Mouse (Mus musculus) left cerebral cortex, postnatal 36 days (tissue): ENCODE measurements at regions not wholly inside any gene's neighbourhood (a gene's known extent, or its start where the extent isn't known, plus 50 kb on each side); places are given as distances from the start of the nearest gene placed in this dataset. TPM values are rescaled to one million over a fixed set of nuclear protein-coding genes. Genes with fewer than 3 reads are reported as not detected.

Experiments
- DNase-seq, 2 experiments: peaks; one replicate each; pipeline ENCODE4 v3.0.0; 2021 to 2022; ENCODE audit warnings: low spot score in 2 of 2, mixed read lengths in 1 of 2
- intact Hi-C: fragments of 180-260 bp; cut with DNase I; formaldehyde crosslinking; loops from one replicate; pipeline ENCODE4 v1.15.1; 2025
- microRNA-seq: library from miRNA; unstranded; fragments of <30 nt; microRNA quantifications from one replicate; pipeline ENCODE4 v1.2.0, GENCODE M21; 2022

- DNase-seq: no peak
- intact Hi-C loops: no loop called here
These were observed 68.4 kb downstream of the 4931417E11Rik start for GRCm38 (mm10) chr6:73401059-73401458.

- intact Hi-C loops: no loop called here
These were observed 80.2 kb downstream of the 4931417E11Rik start for GRCm38 (mm10) chr6:73389301-73389700.

GRCm38 (mm10) chr6:73386261-73386660 lies 83.2 kb downstream of the 4931417E11Rik start:
- intact Hi-C loops: no loop called here

More at GRCm38 (mm10) chr6:73389301-73389700, 80.2 kb downstream of the 4931417E11Rik start:
- DNase-seq: peak; percentile 9 to 25

GRCm38 (mm10) chr6:73379825-73380224 lies 89.6 kb downstream of the 4931417E11Rik start:
- DNase-seq: no peak
- intact Hi-C loops: no loop called here

More at GRCm38 (mm10) chr6:73386261-73386660, 83.2 kb downstream of the 4931417E11Rik start:
- DNase-seq: no peak

DNA sequence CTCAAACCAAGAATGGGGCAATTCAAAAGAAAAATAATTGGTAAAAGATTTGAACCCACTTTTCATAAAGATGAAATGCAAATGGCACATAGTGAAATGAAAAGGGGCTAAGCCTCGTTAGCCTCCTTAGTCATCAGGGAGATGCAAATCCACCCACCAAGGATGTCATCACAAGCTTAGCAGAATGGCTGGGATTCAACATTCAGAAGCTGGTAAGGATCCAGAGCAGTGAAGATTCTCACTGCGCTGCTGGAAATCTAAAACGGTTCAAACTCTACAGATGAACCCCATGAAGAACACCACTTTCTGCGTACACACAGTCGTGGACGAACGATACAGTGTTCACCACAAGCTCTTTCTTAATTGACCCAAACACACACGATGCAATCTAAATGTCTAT lies 91.6 kb downstream of the 4931417E11Rik start:
- intact Hi-C loops: no loop called here
- no peak for DNase-seq

DNA sequence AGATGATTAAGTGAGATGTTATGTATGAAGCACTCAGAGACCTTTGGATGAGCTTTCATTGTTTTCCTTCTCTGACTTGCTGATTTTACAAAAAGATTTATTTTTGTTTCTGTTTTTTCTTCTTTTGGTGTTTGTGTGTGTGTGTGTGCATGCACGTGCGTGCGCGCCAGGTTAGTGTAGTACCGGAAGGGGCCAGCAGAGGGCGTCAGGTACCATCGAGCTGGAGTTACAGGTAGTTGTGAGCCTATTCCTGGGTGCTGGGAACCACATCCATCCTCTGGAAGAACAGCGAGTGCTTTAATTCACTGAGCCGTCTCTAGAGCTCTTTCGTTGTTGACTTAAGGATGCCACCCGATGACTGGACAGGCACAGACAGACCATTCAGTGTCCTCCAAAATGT lies 93.2 kb downstream of the 4931417E11Rik start:
- DNase-seq: no peak
- intact Hi-C loops: no loop called here

GRCm38 (mm10) chr6:73372901-73373300 lies 96.6 kb downstream of the 4931417E11Rik start:
- intact Hi-C loops: no loop called here

GRCm38 (mm10) chr6:73371866-73372265 lies 97.6 kb downstream of the 4931417E11Rik start:
- no peak for DNase-seq
- intact Hi-C loops: no loop called here

More at GRCm38 (mm10) chr6:73372901-73373300, 96.6 kb downstream of the 4931417E11Rik start:
- no peak for DNase-seq

GRCm38 (mm10) chr6:73370901-73371300 lies 98.6 kb downstream of the 4931417E11Rik start:
- intact Hi-C loops: no loop called here
- no peak for DNase-seq

GRCm38 (mm10) chr6:73368836-73369141 lies 100.7 kb downstream of the 4931417E11Rik start:
- DNase-seq: peak in 1 of 2 experiments; percentile 7

DNA sequence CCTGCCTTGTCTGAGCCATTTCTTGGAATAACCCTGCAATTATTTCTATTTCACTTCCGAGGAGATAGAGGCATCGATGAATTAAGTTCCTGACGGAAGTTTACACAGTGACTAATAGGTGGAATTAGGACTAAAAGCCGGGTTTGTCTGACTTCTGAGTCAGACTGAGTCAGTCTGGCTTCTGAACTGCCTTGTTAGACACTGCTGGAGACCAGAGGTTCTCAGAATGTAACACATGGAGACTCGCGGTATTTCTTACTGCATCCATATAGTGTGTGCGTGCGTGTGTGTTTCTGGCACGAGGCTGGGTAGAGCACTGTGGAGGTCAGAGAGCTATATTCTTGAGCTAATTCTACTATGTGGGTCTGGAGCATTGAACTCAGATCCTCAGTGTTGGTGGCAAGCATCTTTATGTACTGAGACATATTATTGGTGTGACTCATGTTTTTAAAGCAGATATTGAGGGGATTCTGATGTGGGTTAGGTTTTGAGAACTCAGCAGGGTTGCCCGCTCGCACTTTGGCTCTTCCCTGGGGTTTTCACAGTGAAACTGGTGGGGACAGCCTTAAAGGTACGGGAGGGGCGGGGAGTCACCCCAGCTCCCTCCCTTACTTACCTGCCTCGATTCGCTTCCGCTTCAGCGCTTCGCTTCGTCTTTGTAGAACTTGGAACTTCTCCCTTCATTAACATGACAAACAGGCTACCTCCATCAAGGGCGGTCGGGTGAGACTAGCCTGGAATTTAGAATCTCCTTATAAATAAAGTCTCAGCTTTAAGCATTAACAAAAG lies 101.2 kb downstream of the 4931417E11Rik start:
- intact Hi-C loops: loop anchor here (10.0 kb wide), 1 partner anchor 127 kb away; no protein-coding TSS in a partner anchor

More at GRCm38 (mm10) chr6:73368836-73369141, 100.7 kb downstream of the 4931417E11Rik start:
- intact Hi-C loops: loop anchor here (10.0 kb wide), 1 partner anchor 126 kb away; no protein-coding TSS in a partner anchor

GRCm38 (mm10) chr6:73367616-73368015 lies 101.9 kb downstream of the 4931417E11Rik start:
- peak; percentile 38 to 73 for DNase-seq
- intact Hi-C loops: loop anchor here (10.0 kb wide), 1 partner anchor 127 kb away; no protein-coding TSS in a partner anchor

More for the DNA sequence above, 101.2 kb downstream of the 4931417E11Rik start:
- no peak for DNase-seq

- no peak for DNase-seq
- intact Hi-C loops: loop anchor here (10.0 kb wide), 1 partner anchor 128 kb away; no protein-coding TSS in a partner anchor
These were observed 102.8 kb downstream of the 4931417E11Rik start for GRCm38 (mm10) chr6:73366626-73367025.

DNA sequence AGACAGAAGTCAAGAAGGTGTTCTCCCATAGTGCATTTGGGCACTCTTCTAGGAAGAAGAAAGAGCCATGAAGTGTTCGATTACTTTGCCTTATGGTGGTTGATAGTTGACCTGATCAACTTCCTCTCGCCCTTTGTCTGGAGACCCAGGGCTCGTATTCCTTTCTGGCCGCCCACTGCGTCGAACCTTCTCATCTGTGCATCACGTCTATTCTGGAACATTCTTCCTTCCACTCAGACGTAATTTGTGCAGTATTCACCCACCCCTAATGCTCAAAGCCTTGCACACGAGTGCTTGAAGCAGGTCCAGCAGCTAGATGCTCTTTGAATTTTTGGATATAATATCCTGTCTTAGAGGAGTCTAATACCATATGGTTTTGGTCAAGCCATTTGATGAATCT lies 104.2 kb downstream of the 4931417E11Rik start:
- DNase-seq: no peak
- intact Hi-C loops: loop anchor here (10.0 kb wide), 1 partner anchor 129 kb away; no protein-coding TSS in a partner anchor

DNA sequence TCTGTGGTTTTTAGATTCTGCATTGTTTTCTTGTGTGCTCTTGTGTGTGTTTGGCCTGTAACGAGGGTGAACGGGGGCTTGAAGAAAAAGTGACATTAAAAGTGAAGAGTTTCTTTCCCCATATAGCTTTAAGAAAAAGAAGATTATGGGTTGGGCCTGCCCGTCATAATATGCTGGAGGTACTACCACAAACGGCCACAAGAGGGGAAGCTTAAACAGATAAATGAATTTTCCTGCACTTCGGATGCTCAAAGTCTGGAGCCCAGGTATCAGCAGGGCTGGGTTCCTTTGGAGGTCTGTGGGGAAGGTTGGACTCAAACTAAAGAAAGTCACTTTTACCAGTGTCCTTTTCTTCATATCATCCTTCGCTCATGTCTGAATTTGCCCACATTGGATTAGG lies 86.8 kb downstream of the Suclg1 start:
- intact Hi-C loops: no loop called here
- no peak for DNase-seq

DNA sequence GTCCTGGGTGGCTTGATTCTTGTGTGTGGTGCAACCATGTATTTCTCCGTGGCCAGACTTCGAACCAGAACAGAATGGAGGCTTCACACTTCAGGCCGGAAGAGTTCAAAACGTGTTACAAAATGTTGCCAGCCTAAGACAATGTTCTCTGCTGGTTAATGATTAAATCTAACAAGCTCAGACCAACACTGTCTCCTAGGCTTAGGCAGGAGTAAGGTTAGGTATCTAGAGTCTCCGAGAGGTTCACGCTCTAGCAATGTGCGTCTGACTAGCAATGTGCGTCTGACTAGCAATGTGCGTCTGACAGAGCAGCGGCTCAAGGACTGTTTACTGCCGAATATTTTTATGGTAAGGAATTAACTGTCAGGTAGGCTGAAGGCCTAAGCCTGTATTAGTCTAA lies 81.5 kb downstream of the Suclg1 start:
- DNase-seq: no peak
- intact Hi-C loops: no loop called here

Small RNAs in the stretch of these regions (microRNA-seq; reads per million reads assigned to microRNA genes)
- gene Gm24370: not detected
